Mouse (Mus musculus) layer of hippocampus, adult 9-10 months (tissue): ENCODE measurements around the gene Bfsp1.

Source experiments
- DNase-seq: peaks from one replicate; pipeline ENCODE4 v3.0.0; 2022; ENCODE audit warnings: low spot score

Gene Bfsp1

GRCm38 (mm10) chr2:143853447-143853846 is 9.5 kb downstream of the Bfsp1 start:
- no peak for DNase-seq

DNA sequence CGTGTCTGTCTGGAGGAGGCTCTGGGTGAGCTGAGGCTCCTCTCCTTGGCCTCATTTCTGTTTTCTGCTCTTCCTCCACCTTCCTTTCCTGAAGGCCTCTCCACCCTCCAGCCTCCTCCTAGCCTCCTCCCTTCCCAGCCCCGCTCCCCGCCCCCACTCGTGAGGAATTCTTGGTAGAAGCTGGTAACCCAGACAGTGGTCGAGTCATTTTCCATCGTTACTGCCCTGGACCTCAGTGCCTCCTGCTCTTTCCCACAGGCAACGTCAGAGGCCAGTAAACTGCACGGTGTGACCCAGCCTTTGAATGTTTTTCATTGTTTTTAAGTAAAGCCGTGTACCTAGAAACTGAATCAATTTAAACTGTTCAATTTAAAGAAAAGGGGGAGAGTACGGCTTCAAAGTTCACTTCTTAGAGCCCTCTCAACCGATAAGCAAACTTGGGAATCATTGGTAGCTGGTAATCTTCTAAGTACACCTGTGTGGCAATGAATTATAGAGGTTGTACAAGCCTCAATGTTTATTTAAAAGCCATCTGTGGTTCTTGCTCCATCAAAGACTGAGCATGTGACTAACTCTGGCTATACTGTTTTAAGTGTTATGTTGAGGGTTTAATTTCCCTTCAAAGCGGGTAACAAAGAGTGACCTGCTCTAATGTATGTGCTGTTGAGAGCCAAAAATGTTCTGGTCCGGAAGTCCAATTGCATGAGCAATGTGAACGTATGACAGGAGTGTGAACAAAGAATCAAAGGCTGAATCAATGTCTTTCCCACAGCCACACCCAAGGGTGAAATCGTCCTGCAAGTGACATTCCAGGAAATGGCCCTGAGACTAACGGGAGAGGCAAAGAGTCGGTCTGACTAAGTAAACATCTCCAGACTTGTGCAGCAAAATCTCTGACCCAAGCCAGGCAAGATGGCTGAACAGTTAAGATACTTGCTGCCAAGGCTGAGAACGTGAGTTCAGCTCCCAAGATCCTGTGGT is 10.4 kb downstream of the Bfsp1 start:
- no peak for DNase-seq

DNA sequence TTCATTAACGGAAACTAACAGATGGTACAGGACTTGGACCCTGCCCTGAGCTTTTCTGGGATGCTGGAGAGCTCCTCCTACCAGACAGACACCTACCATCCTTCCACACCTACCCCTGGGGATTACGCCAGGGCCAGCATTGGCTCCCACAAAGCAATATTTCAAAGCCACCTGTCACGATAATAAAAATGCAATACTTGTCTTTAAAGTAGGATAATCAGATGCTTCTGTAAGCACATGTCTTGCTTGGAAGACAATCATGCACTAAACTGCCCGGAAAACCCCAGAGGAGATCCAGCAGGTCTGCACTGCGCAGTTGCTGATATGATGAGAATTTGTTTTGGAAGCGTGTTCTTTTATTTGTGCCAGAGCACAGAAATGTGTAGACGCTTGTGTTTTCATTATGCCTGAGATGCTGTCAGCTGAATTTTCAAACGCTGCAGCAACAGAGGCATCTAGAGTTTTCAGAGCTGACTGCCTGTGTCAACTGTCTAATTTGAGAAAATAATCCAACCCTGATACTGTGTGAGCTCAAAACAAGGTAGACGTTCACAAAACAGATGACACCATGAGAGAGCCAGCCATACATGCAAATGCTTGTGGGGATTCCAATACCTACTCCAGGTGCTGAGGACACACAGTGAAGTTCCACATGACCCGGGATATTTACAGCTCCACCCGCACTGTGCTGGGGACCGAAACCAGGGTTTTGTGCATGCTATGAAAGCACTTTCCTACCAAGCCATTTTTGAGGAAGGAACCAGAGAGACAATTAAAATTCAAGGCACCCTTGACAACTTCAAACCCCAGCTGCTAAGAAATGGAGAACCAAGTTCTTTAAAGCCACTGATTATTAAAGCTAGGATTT is 11.4 kb downstream of the Bfsp1 start:
- DNase-seq = peak; percentile 10

DNA sequence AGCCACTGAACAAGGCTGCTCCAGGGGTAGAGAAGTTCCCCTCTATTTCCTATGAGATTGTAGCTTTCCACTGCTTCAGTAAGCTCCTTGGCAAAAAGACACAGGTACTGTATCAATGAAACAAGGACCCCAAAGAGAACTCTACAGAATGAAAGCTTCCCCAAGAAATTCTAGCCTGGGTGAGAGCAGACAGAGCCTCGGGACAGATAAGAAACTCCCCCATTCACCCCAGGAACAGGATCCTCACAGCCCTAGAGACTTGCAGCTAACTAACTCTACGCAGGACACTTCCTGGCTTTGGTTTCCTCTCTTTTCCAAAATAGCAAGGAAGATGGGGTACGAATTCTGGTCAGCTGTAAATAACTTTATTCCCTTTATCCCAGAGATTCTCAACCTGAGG is 15.7 kb downstream of the Bfsp1 start:
- DNase-seq = no peak

DNA sequence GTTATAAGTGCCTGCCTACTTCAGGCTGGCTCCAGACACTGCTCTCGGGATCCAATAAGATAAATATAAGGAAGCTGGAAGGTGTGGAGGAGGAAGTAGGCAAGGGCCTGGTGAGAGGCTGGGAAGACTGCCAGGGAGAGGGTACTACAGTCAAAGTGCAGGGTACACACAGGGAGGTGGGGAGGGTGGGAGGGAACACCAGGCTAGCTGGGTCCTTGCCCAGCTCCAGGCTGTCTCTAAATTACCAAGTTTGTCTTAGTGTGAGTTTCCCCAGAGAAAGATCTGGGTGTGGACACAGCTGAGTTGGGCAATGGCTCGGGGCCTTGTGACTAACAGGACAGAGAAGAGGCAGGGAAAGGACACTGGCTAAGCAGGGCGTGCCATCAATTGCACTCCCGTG is 16.2 kb downstream of the Bfsp1 start:
- no peak for DNase-seq

DNA sequence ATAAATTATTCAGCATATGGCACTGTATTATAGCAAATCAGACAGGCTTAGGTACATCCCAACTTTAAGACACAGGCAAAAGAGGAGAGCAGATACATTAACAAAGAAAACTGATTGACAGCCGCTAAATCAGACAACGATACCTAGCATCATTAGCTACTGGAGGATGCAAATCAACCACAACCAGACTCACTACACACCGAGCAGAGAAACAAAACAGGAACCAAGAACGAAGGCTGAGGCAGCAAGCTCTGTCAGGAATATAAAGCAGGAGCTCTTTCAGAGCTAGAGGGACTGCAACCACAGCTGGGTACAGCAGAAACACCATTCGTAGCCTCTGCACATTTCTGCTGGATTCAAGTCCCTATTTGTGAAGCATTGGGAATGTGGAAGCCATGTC is 18.2 kb downstream of the Bfsp1 start:
- no peak for DNase-seq

DNA sequence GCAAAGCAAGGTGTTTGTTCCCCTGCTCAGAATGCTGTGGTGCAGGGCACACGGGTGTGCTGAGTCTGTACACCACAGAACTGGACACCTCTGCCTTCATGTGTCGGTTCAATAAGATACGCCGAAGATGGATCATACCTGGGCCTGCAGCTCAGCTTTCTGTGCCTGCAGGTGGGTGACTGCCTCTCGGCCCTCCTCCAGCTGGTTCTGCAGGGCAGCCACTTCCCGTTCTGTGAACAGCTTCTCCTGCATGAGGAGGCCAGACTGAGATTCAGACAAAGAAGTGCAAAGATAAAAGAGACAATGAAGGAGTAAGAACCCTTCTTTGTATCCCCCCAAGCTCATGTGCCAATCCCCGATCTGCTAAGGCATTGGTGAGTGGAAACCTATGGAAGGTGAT is 21.4 kb downstream of the Bfsp1 start:
- DNase-seq = no peak

DNA sequence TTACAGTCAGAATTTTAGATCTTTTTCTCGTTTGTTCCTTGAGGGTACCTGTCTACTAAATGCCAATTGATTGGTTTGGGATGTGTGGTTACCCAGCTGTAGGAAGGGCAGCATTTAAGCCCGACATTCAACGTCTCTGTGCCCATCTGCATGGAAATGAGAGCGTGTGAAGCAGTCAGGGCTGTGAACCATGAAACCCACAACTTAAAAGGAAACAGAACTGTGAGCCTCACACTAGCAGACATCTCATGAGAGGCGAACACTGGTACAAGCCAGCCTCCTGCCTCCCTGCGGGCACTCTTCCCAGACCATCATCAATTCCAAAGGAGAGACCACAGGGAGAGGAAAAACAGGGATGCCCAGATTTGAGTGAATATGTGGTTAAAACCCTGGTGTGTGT is 22.1 kb downstream of the Bfsp1 start:
- DNase-seq = no peak

DNA sequence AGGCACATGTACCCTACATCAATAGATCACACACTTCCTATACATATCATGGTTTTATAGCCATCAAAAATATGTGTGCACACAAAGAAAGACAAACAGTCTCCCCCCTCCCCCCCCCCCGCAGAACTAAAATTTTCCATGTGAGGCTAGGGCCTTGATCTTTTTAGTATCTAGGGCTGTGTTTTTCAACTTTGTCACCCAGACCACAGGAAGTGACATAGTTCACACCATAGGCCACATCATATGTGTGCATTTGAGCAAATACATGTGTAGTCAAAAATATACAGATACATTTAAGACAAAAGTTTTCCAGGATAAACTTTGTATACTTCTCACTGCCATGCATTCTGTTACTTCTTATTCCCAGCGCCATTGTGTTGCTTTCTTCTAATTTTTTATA is 23.5 kb downstream of the Bfsp1 start:
- no peak for DNase-seq

DNA sequence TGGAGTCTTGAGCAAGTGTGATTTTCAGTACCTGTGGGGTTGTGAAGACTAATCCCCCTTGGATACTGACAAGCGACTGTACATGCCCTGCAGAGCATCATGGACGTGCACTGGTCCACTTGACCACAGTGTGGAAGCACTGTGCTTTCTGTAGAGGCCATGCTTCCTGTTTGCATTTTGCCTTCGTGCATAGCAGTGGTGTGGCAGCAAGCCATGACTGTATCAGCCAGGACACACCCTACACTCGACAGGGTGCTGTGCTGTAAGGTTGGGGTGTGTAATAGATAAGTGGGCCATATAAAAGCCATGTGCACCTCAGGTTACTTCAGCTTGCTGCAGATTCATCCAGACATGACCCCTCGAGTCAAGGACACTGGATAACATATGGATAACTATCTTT is 24.3 kb downstream of the Bfsp1 start:
- no peak for DNase-seq

DNA sequence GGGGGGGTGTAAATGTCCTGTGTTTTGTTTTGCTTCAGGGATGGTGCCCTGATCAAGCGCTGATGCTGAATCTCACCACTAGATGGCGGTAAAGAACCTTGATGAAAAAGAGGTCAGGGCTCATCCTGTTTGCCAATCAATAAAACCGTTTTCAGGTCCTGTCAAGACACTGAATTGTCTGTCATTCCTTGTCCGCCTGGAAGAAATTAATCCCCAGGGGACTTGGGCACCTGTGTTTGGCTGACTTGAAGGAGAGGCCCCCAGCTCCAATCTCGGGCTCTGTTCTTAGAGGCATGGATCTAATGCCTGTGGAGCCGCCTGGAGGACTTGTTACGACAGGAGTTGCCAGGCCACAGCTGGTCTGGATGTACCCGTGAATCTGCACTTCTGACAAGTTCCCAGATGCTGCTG is 25.7 kb downstream of the Bfsp1 start:
- DNase-seq = peak; percentile 87

DNA sequence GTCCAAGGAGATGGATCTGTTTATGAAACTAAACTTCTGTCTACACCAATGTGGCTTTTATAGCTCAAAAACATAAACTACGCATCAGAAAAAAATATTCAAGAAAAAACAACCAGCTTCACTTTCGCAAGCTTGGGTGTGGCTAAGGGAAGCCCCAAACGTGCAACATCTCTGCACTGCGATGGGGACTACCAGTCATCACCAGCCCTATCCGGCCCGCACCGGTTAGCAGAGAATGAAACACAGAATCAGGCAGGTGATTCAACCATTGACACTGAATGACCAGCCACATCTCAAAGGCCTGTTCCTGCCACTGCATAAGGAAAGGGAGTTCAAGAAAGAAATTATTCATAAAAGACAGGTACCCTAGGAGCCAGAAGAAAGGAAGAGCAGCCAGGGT is 27.2 kb downstream of the Bfsp1 start:
- DNase-seq = no peak

DNA sequence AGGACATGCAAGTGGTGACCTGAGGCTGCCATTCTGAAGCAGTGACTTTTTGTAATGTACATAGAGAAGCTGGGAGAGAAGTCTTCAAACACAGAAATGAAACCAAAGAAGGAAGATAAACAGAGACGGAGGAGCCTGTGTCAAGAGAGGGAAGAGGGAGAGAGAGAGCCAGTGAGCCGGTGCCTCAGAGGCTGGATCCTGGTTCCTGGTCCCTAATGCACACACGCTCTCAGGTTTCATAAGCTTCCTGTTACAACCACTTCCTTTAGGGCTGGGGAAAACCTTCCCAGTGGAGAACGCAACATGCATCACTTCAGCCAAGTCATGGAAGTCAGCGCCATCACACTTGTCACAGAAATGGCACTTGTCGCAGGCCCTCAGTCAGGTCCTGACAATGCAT is 28.9 kb downstream of the Bfsp1 start:
- no peak for DNase-seq

- no peak for DNase-seq
Observed at GRCm38 (mm10) chr2:143832721-143833120, 30.3 kb downstream of the Bfsp1 start.

DNA sequence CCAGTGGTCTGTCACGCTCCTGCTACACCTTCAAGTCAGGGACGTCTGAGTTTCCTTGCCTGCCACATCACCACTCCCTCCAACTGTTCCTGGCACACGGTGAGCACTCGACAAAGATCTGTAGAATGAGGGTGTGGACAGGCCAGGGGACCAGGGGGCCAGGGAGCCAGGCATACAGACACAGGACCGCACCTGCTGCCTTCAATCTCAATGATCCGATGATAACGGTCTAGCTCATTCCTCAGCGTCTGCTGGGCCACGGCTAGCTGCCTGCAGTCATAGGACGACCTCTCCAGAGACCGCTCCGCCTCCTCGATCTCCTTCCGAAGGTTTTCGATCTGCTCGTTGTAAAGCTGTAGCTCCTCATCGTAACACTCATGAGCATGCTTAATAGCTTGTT is 31.3 kb downstream of the Bfsp1 start:
- DNase-seq = no peak

DNA sequence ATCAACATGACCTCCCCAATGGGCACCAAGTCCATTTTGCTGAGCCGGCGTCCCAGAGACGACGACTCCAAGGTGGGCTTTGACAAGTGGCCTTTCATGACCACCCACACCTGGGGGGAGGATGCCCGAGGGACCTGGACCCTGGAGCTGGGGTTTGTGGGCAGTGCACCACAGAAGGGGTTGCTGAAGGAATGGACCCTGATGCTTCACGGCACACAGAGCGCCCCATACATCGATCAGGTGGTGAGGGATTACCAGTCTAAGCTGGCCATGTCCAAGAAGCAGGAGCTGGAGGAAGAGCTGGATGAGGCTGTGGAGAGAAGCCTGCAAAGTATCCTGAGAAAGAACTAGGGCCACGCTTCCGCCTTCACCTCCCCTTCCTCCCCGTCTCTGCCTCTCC is 49.5 kb downstream of the Bfsp1 start:
- no peak for DNase-seq

DNA sequence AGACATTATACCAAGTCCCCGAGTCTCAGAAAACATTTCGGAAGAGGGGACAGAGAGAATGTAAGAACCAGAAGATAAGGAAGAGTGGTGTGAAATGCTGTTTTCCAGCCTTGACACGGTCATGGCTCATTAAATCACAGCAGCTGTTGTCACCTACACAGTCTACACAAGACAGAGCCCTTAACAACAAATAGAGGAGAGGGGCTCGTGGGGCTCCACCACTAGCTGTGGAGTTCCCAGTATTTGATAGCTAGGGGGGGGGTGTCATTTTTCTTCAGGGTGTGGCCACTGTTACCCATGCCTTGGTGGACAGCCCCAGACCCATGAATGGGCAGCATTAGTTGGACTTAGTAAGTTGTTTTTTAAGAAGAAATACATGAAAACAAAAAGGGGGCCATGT is 50.7 kb downstream of the Bfsp1 start:
- DNase-seq = no peak

GRCm38 (mm10) chr2:143808789-143809188 is 54.2 kb downstream of the Bfsp1 start:
- DNase-seq = no peak

- DNase-seq = no peak
Observed at GRCm38 (mm10) chr2:143806924-143807664, 55.9 kb downstream of the Bfsp1 start.

DNA sequence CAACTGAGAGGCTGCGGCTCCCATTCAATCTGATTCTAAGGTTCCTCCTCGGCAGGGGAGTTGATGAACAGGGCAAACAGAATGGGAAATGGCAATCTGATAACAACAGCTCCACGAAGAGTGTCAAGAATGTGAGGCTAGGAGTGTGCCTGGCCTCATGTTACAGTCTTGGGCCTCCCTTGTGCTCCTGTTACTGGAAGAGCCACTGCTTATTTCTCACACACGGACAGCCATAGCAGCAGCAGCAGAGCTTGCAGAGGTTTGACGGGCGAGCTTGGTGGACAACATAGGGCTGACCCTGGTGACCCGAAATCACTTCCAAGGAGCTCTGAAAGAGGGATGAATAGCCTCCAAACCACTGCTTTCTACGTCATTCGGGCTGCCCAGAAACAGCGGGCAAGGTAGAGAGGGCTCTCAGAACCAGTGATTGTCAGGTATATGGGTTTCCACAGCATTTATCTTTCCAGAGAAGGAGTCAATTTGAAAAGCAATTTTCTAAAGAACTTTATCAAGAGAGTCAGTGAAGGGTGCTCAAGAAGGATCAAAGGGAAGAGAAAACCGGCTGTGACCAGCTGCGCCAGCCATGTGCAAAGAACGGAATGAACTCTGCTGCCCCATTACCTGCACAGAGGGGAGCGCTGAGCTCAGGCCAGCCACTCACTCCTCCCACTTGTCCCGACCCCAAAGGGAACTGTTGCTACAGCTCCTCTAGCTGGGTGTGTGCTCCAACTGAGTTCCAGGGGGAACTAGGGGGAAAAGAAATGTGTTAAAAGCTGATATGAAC is 56.6 kb downstream of the Bfsp1 start:
- DNase-seq = no peak

GRCm38 (mm10) chr2:143801097-143801496 is 61.9 kb downstream of the Bfsp1 start:
- no peak for DNase-seq
